Mouse (Mus musculus): ENCODE measurements around the gene Dcxr. TPM values are rescaled to one million over a fixed set of nuclear protein-coding genes. Genes with fewer than 3 reads are reported as not detected.
"Not testable (repeated sequence)": the region's sequence is repeated elsewhere in the genome, so short reads cannot be mapped to it uniquely, and the experiment has no call there.

Gene Dcxr
- total RNA-seq, 2 experiments from 2014 or later, result 4.8 to 5.3 TPM

GRCm38 (mm10) chr11:120730331-120730870, 3.3 kb upstream of the Dcxr start:
- no peak for DNase-seq (ENCODE audit: low spot score in 2 of 2)

GRCm38 (mm10) chr11:120729432-120730050, 2.5 kb upstream of the Dcxr start:
- DNase-seq (ENCODE audit: low spot score in 2 of 2), result not testable (repeated sequence)

- no peak for DNase-seq (ENCODE audit: low spot score in 2 of 2)
These were observed 1.6 kb upstream of the Dcxr start for GRCm38 (mm10) chr11:120728530-120729240.

- no peak for DNase-seq (ENCODE audit: low spot score in 2 of 2)
These were observed 483 bp upstream of the Dcxr start for GRCm38 (mm10) chr11:120727564-120727963.

- DNase-seq (ENCODE audit: low spot score in 2 of 2), result no peak
These were observed 575 bp downstream of the Dcxr start for GRCm38 (mm10) chr11:120726243-120727168.

GRCm38 (mm10) chr11:120723509-120723908, 3.6 kb downstream of the Dcxr start:
- DNase-seq (ENCODE audit: low spot score in 2 of 2), result no peak

- DNase-seq (ENCODE audit: low spot score in 2 of 2), result no peak
These were observed 4.2 kb downstream of the Dcxr start for GRCm38 (mm10) chr11:120722761-120723382.

GRCm38 (mm10) chr11:120722067-120722630, 4.9 kb downstream of the Dcxr start:
- no peak for DNase-seq (ENCODE audit: low spot score in 2 of 2)

- peak; percentile 64 to 77 for DNase-seq (ENCODE audit: low spot score in 2 of 2)
These were observed 5.7 kb downstream of the Dcxr start, which contains the start of gene Rac3 for GRCm38 (mm10) chr11:120721124-120722066. TSS of gene Rac3 (plus strand) at chr11:120721470.

- peak; percentile 89 to 91 for DNase-seq (ENCODE audit: low spot score in 2 of 2)
These were observed 6.6 kb downstream of the Dcxr start for GRCm38 (mm10) chr11:120720450-120720849.

GRCm38 (mm10) chr11:120719841-120720376, 7.2 kb downstream of the Dcxr start:
- no peak for DNase-seq (ENCODE audit: low spot score in 2 of 2)

GRCm38 (mm10) chr11:120719242-120719641, 7.8 kb downstream of the Dcxr start:
- DNase-seq (ENCODE audit: low spot score in 2 of 2), result no peak

- DNase-seq (ENCODE audit: low spot score in 2 of 2), result no peak
These were observed 11.9 kb downstream of the Dcxr start for GRCm38 (mm10) chr11:120715131-120715530.

GRCm38 (mm10) chr11:120714546-120714945, 12.5 kb downstream of the Dcxr start:
- no peak for DNase-seq (ENCODE audit: low spot score in 2 of 2)

GRCm38 (mm10) chr11:120713580-120714518, 13.2 kb downstream of the Dcxr start, which contains the start of the genes Cenpx and Lrrc45:
TSS of gene Cenpx (minus strand) at chr11:120713738.
TSS of gene Lrrc45 (plus strand) at chr11:120713925.
- peak; percentile 85 to 95 for DNase-seq (ENCODE audit: low spot score in 2 of 2)

- DNase-seq (ENCODE audit: low spot score in 2 of 2), result peak in 1 of 2 experiments; percentile 56
These were observed 14.1 kb downstream of the Dcxr start for GRCm38 (mm10) chr11:120712771-120713568.

All from gastrocnemius, postnatal 4 days (tissue).